In the genomic region with DNA sequence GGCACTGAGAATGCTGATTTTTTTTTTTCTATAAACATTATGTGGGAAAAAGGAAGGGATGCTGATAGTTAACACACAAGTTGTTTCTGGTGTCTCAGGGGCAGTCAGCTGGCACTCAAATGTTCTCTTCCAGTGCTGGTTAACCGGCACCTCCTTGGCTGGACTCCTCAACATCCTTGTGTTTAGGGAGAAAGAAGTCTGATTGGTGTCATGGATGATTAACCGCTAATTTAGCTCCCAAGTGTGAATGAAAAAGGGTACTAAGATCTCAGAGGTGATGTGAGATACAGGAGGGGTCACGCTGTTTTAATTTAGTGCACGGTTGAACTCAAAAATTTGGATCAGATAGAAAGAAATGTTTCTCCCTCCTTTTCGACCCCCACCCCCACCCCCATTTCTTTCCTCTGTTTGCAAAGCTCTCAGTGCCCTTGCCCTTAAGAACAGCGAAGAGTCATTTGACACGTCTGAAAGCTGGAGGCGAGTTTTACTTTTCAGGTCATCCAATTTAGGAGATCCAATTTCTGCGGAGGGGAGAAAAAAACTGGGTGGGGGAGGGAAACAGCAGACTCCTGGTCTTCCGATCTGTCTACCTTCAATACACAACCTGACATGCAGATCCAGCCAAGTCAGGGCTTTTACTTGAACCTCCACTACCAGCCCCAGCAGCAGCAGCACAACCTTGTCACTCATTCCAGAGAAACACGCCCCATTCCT, we compare ENCODE assay signal across 8 mouse cellular contexts. TPM values are rescaled to one million over a fixed set of nuclear protein-coding genes. Genes with fewer than 3 reads are reported as not detected.
DNase-seq lines count a peak whose midpoint lies in the region; ATAC-seq lines count a peak whose summit lies in the region.

No protein-coding gene starts in this region.

- peak overlapping the region; percentile 90 for H3K4me2 ChIP-seq in limb, embryonic 13.5 days (replicated peaks)
- peak overlapping the region; percentile 62 for H3K4me2 ChIP-seq in stomach, embryonic 16.5 days (ENCODE audit: low read depth, low read length)

- H3K4me3 ChIP-seq in megakaryocyte, embryonic 14.5 days (replicated peaks), result peak overlapping the region; percentile 93
- peak overlapping the region; percentile 94 for H3K4me3 ChIP-seq in limb, embryonic 13.5 days
- peak overlapping the region; percentile 89 for H3K4me3 ChIP-seq in stomach, embryonic 16.5 days (replicated peaks; ENCODE audit: low read length)

- ATAC-seq in megakaryocyte, adult 5-6 weeks (ENCODE audit: poor library complexity, severe bottlenecking), result no peak
- ATAC-seq in limb, embryonic 13.5 days (ENCODE audit: low FRiP score, low read depth), result no peak
- ATAC-seq in stomach, embryonic 16.5 days (ENCODE audit: insufficient read depth, low FRiP score), result no peak
- no peak for ATAC-seq in activated CD4-positive, CD25-positive, alpha-beta regulatory T cell, adult 4 months

- peak; percentile 37 for DNase-seq in cerebellum, adult 9-11 months
- DNase-seq in cerebellum, postnatal 36 days, result no peak
- no peak for DNase-seq in layer of hippocampus, adult 9-10 months (ENCODE audit: low spot score)

- no peak overlapping the region for H3K9ac ChIP-seq in limb, embryonic 13.5 days
- H3K9ac ChIP-seq in stomach, embryonic 16.5 days (ENCODE audit: low read length), result peak overlapping the region; percentile 48

- peaks cover 40% of the 10 kb centered on the region for H3K27me3 ChIP-seq in megakaryocyte, embryonic 14.5 days (replicated peaks)
- H3K27me3 ChIP-seq in limb, embryonic 13.5 days, result no peaks in the 10 kb centered on the region
- no peaks in the 10 kb centered on the region for H3K27me3 ChIP-seq in stomach, embryonic 16.5 days (ENCODE audit: control insufficient read depth, insufficient read depth, low read length)

- WGBS in limb, embryonic 13.5 days, result 3% methylated on average over 11 of the region's 11 CpGs
- 8% methylated on average over 11 of the region's 11 CpGs for WGBS in stomach, embryonic 16.5 days

- no peaks in the 10 kb centered on the region for H3K9me3 ChIP-seq in megakaryocyte, embryonic 14.5 days
- 0 out of 2 replicates have a peak, but pooled peaks cover 5% of the 10 kb centered on the region for H3K9me3 ChIP-seq in limb, embryonic 13.5 days
- H3K9me3 ChIP-seq in stomach, embryonic 16.5 days (replicated peaks; ENCODE audit: control insufficient read depth, low read length), result no peaks in the 10 kb centered on the region

- H3K4me1 ChIP-seq in megakaryocyte, embryonic 14.5 days, result peaks cover 30% of the 10 kb centered on the region
- H3K4me1 ChIP-seq in limb, embryonic 13.5 days, result peaks cover 37% of the 10 kb centered on the region
- H3K4me1 ChIP-seq in stomach, embryonic 16.5 days (ENCODE audit: control insufficient read depth, insufficient read depth, low read length), result peaks cover 19% of the 10 kb centered on the region

- no peak overlapping the region for H3K27ac ChIP-seq in limb, embryonic 13.5 days
- peak overlapping the region; percentile 26; the same call in 1 of the 2 replicates for H3K27ac ChIP-seq in stomach, embryonic 16.5 days (ENCODE audit: low read length)

- H3K36me3 ChIP-seq in megakaryocyte, embryonic 14.5 days (replicated peaks; ENCODE audit: low read length), result no peaks in the 10 kb centered on the region
- no peaks in the 10 kb centered on the region for H3K36me3 ChIP-seq in limb, embryonic 13.5 days
- H3K36me3 ChIP-seq in stomach, embryonic 16.5 days (ENCODE audit: control insufficient read depth, insufficient read depth, low read length), result no peaks in the 10 kb centered on the region

RNA-seq across cellular contexts. Expression of gene Lgr4, which starts 0.5 kb away (rescaled TPM):
- polyA plus RNA-seq in megakaryocyte, embryonic 14.5 days (2012; ENCODE audit: insufficient read depth, low replicate concordance), result 0.02 TPM in 1 of 2 replicates, not detected in the other
- 0.94 and 1.3 TPM in 2 replicates for total RNA-seq in megakaryocyte, adult 5-6 weeks (2015)
- total RNA-seq in megakaryocyte, adult 5-6 weeks (2017), result 0.73 and 0.88 TPM in 2 replicates
- polyA plus RNA-seq in limb, embryonic 13.5 days (2015; fragmentation: Nextera tagmentation; extraction: Ambion mirVana), result 21.1 and 23.2 TPM in 2 replicates
- 17.6 and 18.2 TPM in 2 replicates for polyA plus RNA-seq in stomach, embryonic 16.5 days (2015; fragmentation: Nextera tagmentation; extraction: Ambion mirVana)
- under 1 TPM in 1 of 2 experiments, not detected in 1; 0.42 TPM for polyA plus RNA-seq in activated CD4-positive, CD25-positive, alpha-beta regulatory T cell, adult 4 months (2017; shearing (Covaris generic))

RNA-seq across cellular contexts. Expression of gene Lin7c, which starts 26.3 kb away (rescaled TPM):
- polyA plus RNA-seq in megakaryocyte, embryonic 14.5 days (2012; ENCODE audit: insufficient read depth, low replicate concordance), result 0.21 TPM in 1 of 2 replicates, not detected in the other
- total RNA-seq in megakaryocyte, adult 5-6 weeks (2015), result 48.7 and 52.2 TPM in 2 replicates
- total RNA-seq in megakaryocyte, adult 5-6 weeks (2017), result 92.1 and 97.8 TPM in 2 replicates
- polyA plus RNA-seq in limb, embryonic 13.5 days (2015; fragmentation: Nextera tagmentation; extraction: Ambion mirVana), result 50.0 and 54.3 TPM in 2 replicates
- 73.3 and 75.3 TPM in 2 replicates for polyA plus RNA-seq in stomach, embryonic 16.5 days (2015; fragmentation: Nextera tagmentation; extraction: Ambion mirVana)
- polyA plus RNA-seq in activated CD4-positive, CD25-positive, alpha-beta regulatory T cell, adult 4 months (2017; shearing (Covaris generic)), result 10 to 100 TPM; 53.8 to 62.3 TPM

Comparison
In these comparisons a context has a peak if more than half of its experiments do, and no peak if none do; other contexts are left out.
1. RNA of gene Lgr4, which starts 0.5 kb away (polyA plus RNA-seq): 21.1 to 23.2 TPM in limb, embryonic 13.5 days and 17.6 to 18.2 TPM in stomach, embryonic 16.5 days; 0.42 TPM in activated CD4-positive, CD25-positive, alpha-beta regulatory T cell, adult 4 months and 0.02 TPM in megakaryocyte, embryonic 14.5 days; every median in the first group is over 10 times any median in the second.
2. RNA of gene Lin7c, which starts 26.3 kb away (polyA plus RNA-seq): 73.3 to 75.3 TPM in stomach, embryonic 16.5 days, 53.8 to 62.3 TPM in activated CD4-positive, CD25-positive, alpha-beta regulatory T cell, adult 4 months and 50.0 to 54.3 TPM in limb, embryonic 13.5 days; 0.21 TPM in megakaryocyte, embryonic 14.5 days; every median in the first group is over 10 times any median in the second.
3. Peak in every context shown above with its lines, with median percentiles within 50 percentile points of each other: H3K4me3 ChIP-seq.